10 mouse cellular contexts compared by ENCODE assay signal in genomic region chr3:38299898-38300751, GRCm38 (mm10).
DNase-seq lines count a peak whose midpoint lies in the region; ATAC-seq and TF ChIP-seq lines count a peak whose summit lies in the region.
"Had no signal": no experiment of that assay in that cellular context is flagged by ENCODE, and none has a peak within 500 bp of the region (broad histone marks: within the 10 kb centered on the region; RNA-seq: fewer than 3 reads in every experiment).

No protein-coding gene starts in this region.

- peaks cover 14% of the 10 kb centered on the region for H3K4me1 ChIP-seq in heart, embryonic 11.5 days (ENCODE audit: control insufficient read depth, insufficient read depth, low read length)
- peaks cover 6% of the 10 kb centered on the region; the same call in 1 of the 2 replicates for H3K4me1 ChIP-seq in forebrain, postnatal 0 days (ENCODE audit: insufficient read depth)
- H3K4me1 ChIP-seq in liver, embryonic 11.5 days (replicated peaks; ENCODE audit: control insufficient read depth, insufficient read depth, low read length): peaks cover 8% of the 10 kb centered on the region

- intact Hi-C loops in heart, postnatal 14 days (cut with DNase I): no loop called here
- intact Hi-C loops in gastrocnemius, adult 2 months (cut with DNase I): no loop called here

- peak overlapping the region; percentile 51 for H3K27ac ChIP-seq in heart, embryonic 11.5 days (ENCODE audit: low read depth, low read length)
- H3K27ac ChIP-seq in forebrain, postnatal 0 days (ENCODE audit: low read depth, low read length): peak overlapping the region; percentile 15; the same call in 1 of the 2 replicates
- H3K27ac ChIP-seq in liver, embryonic 11.5 days (ENCODE audit: low read depth, low read length): peak overlapping the region; percentile 43; the same call in 1 of the 2 replicates
- no peak overlapping the region for H3K27ac ChIP-seq in gastrocnemius, adult 2 months
- H3K27ac ChIP-seq: liver, embryonic 14.5 days had no signal

- no peak for TF ChIP-seq CTCF in forebrain, postnatal 0 days (IDR thresholded peaks at IDR 0.05; ENCODE audit: low read depth)
- TF ChIP-seq CTCF in gastrocnemius, adult 2 months (IDR thresholded peaks at IDR 0.05): no peak

- H3K9me3 ChIP-seq in heart, embryonic 11.5 days (replicated peaks; ENCODE audit: control insufficient read depth, low read length): no peaks in the 10 kb centered on the region
- no peaks in the 10 kb centered on the region for H3K9me3 ChIP-seq in forebrain, postnatal 0 days (ENCODE audit: low read length)
- no peaks in the 10 kb centered on the region for H3K9me3 ChIP-seq in liver, embryonic 11.5 days (ENCODE audit: control insufficient read depth, low read length)

- 0 out of 2 replicates have a peak, but pooled peaks have one; percentile 31 for ATAC-seq in heart, embryonic 11.5 days (replicated peaks; ENCODE audit: insufficient number of reproducible peaks, low FRiP score, low TSS enrichment)
- no peak for ATAC-seq in forebrain, postnatal 0 days
- no peak for ATAC-seq in liver, embryonic 11.5 days (replicated peaks; ENCODE audit: low FRiP score)

- no peak for DNase-seq in heart, postnatal 14 days
- DNase-seq in ES-CJ7 (ENCODE audit: low read depth, low spot score): peak; percentile 4
- no peak for DNase-seq in forebrain, postnatal 0 days
- DNase-seq in liver, embryonic 11.5 days (ENCODE audit: low spot score): no peak
- no peak for DNase-seq in Muller cell, postnatal 12 days (ENCODE audit: inconsistent ontology term)
- no peak for DNase-seq in gastrocnemius, adult 2 months
- DNase-seq in left cerebral cortex, adult 9 months (ENCODE audit: low spot score in 2 of 2): no peak
- DNase-seq: thymus, postnatal 36 days had no signal

- 45% methylated on average over 11 of the region's 11 CpGs for WGBS in heart, embryonic 11.5 days (ENCODE audit: insufficient replicate concordance)
- WGBS in forebrain, postnatal 0 days: 66% methylated on average over 11 of the region's 11 CpGs
- 35% methylated on average over 11 of the region's 11 CpGs for WGBS in liver, embryonic 11.5 days

- H3K9ac ChIP-seq in heart, embryonic 11.5 days (ENCODE audit: low read depth, low read length): no peak overlapping the region
- no peak overlapping the region for H3K9ac ChIP-seq in forebrain, postnatal 0 days
- no peak overlapping the region for H3K9ac ChIP-seq in liver, embryonic 11.5 days (ENCODE audit: low read depth, low read length)
- H3K9ac ChIP-seq: liver, embryonic 14.5 days had no signal

- no peaks in the 10 kb centered on the region for H3K36me3 ChIP-seq in heart, embryonic 11.5 days (ENCODE audit: control insufficient read depth, insufficient read depth, low read length)
- H3K36me3 ChIP-seq in forebrain, postnatal 0 days (ENCODE audit: insufficient read depth): no peaks in the 10 kb centered on the region
- no peaks in the 10 kb centered on the region for H3K36me3 ChIP-seq in liver, embryonic 11.5 days (ENCODE audit: control insufficient read depth, insufficient read depth, low read length)

- no peak overlapping the region for H3K4me2 ChIP-seq in heart, embryonic 11.5 days
- H3K4me2 ChIP-seq in forebrain, postnatal 0 days (ENCODE audit: low read depth): no peak overlapping the region
- H3K4me2 ChIP-seq in liver, embryonic 11.5 days: no peak overlapping the region

- no peak overlapping the region for H3K4me3 ChIP-seq in heart, embryonic 11.5 days (ENCODE audit: low read depth, low read length)
- no peak overlapping the region for H3K4me3 ChIP-seq in forebrain, postnatal 0 days (ENCODE audit: low read depth, low read length)
- H3K4me3 ChIP-seq in liver, embryonic 11.5 days (ENCODE audit: low read depth, low read length): no peak overlapping the region
- no peak overlapping the region for H3K4me3 ChIP-seq in gastrocnemius, adult 2 months

- H3K27me3 ChIP-seq in heart, embryonic 11.5 days (ENCODE audit: control insufficient read depth, insufficient read depth, low read length): no peaks in the 10 kb centered on the region
- H3K27me3 ChIP-seq in forebrain, postnatal 0 days (ENCODE audit: insufficient read depth, low read length): no peaks in the 10 kb centered on the region
- H3K27me3 ChIP-seq in liver, embryonic 11.5 days (replicated peaks; ENCODE audit: control insufficient read depth, insufficient read depth, low read length): no peaks in the 10 kb centered on the region
